Mouse (Mus musculus): Measurements from ENCODE around the gene Btbd9.

The Btbd9 gene

DNA sequence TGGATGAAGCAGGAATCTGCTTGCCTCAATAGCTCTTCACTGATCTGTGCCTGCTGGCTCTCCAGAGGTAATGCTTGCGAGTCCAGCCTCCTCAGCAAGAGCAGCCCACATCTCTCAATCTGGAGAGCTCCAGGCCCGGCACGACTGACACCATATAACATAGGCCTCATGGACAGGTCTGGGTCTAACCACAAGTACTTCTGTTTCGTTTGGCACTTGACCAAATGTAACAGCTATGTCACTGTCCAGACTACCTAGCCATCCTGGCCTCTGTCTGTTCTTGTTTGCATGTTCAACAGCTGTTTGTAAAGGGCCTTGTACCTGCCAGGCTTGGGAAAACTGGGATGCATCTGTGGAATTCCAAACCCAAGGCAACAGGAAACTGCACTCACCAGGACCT lies 340.9 kb downstream of the Btbd9 start:
- no peak for DNase-seq

DNA sequence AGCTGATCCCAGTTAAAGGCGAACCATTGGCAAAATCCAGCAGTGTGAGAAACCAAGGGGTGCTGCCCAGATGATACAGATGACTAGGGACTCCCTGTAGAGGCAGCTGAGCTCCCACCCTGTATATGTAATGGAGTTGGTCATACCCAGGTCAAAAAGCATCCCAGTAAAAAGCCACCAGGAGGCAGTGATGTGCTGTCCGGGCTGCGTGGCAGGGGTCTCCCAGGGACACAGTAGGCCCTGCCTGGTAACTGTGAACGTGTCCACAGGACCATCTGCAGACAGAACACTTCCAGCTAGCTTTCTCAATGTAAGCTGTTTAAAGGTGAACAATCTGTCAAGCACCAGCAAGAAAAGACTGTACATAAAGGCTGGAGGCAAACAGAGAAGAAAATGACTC lies 343.6 kb downstream of the Btbd9 start:
- DNase-seq: no peak

DNA sequence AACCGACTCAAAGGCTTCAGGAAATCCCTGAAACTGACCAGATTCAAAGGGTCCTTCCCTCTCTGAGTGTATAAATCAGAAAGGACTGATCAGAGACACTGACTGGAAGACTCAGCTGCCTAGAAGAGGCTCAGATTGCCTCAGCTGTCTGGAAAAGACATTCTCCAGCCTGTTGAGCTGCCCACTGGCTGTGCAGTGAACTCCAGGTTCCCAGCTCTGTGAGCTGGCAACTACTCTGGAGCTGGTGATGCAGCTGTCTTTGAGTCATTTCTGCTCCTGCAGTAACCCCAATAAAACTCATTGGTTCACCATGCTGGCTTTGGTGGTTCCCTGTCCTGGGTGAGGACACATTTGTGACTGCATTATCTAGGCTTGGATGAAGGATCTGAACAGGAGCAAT lies 344.8 kb downstream of the Btbd9 start:
- no peak for DNase-seq

DNA sequence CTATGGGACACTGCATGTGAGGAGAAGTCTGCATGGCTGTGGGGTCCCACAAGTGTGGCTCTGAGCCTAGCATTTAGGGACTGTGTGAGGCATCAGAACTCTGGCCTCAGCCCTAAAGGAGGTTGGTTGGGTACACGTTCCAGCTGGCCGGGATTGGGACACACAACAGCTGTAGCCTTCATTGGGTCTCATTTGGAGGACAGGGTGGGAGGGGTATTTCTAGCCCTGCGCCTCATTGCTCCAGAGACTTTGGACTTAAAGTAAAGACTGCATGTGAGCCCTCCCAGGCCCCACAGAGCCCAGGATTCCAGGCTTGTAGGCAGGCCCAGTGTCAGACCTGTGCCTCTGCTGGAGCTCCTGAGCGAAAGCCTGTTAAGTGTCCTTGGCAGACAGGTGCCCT lies 345.9 kb downstream of the Btbd9 start:
- no peak for DNase-seq

DNA sequence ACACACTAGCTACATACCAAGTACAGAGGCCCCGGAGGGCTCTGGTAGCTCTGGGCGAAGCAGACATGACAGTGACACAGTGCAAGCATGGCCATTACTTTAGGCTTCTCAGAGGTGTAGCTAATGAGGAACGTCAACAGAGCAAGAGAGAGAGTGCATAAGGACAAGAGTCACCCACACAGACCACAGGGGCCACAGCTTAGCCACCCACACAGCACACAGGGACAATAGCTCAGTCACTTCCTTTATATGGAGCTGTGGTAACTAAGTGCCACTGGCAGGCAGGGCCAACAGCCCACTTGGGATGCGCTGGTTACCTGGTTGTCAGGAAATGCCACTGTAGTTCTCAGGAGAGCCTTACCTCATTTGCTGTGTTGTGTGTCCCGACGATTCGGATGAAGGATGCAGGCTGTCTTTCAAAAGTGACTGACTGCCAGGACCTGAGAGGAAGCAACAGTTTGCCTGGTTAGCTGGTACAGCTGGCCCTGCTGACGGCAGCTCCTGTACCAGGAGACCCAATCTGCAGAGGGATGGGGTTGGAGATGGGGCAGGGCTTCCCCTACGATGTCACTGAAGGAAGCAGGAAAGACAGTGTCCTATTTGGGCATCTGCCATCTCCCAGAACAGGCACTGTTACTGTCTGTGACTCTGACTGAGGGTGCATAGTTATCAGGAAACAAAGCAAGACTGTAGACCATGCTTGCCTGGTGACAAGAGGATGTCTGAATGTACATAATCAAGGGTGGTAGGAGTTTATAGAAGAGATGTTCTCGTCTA lies 347.7 kb downstream of the Btbd9 start:
- no peak for DNase-seq

DNA sequence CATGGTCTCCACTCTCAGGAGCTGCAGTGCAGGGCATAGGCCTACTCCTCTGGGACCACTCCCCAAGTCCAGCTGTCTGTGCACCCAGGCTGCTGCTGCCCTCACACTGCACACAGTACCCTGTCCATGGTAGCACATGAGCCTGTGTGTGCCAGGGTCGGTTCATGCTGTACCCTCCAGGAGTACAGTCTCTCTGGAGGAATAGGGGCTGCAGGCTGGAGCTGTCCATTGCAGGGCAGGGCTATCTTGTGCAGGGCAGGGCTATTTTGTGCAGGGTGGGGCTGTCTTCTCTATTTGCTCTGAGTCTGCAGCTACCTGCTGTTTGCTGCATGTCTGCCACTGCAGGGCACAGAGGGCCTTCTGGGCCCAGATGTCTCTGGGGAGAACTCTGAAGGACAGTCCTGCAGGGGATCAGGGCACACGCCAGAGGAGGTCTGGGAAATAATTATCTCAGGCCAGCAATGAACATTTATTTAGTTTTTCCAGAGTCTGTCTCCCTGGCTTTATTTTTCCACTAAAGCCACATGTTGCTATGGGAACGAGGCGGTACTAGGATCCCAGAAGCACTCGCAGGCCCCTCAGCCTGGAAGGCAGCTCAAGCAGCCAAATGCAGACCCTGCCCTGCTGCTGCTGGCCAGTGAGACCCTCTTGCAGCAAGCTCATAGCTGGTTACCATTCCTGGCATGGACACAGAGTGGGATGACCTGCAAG lies 351.1 kb downstream of the Btbd9 start:
- DNase-seq: no peak

DNA sequence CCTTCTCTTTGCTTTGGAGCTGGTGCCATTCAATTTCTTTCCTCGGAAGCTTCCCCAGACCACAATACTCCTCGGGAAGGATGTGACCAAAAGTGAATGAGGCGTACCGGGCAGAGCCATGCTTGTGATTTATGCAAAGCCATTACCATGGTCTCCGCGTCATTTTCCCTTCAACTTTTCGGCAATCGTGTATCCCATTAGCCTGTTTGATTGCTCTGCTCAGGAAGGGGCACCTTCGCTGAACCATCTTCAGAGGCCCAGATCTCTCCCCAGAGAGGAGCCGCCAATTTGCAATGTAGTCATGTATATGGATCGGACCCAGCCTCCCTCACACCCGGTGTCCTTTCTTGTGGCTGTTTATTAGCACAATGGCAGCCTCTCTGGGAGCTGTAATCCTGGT lies 353.5 kb downstream of the Btbd9 start:
- DNase-seq: no peak

DNA sequence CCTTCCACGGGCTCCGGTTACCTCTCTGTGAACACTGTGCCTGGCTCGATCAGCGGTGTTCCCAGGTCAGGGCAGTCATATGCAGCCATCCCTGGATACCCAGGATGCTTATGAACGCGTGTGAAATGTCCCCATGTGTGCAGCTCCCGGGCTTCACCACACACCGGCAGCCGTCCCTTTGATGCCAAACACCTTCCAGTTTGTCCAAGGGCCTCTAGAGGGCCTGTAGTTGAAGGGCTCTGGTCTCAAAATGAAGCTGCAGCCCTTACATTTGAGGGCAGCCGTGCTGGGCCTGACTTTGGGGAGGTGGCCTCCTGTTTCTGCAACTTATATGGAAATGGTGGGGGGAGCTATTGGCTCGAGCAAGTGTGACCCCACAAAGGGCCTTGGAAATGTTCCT lies 353.9 kb downstream of the Btbd9 start:
- DNase-seq: no peak

DNA sequence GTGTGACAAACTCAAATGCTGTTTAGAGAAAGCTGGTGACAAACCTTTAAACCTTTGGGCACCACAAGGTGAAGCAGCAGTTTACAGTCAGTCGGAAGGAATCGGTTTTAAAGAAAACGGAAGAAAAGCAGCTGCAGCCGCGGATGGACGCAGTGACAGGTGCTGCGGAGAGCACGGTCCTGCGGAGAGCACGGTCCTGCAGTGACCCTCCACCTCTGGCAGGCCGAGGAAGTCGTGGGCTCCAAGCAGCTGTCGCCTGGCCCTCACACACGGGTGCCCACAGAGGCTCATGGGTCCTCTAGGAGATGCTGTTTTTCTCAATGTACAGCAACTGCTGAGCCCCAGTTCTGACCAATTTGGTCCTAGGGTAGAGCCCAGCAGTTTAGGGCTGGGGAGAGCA lies 354.6 kb downstream of the Btbd9 start:
- DNase-seq: no peak

DNA sequence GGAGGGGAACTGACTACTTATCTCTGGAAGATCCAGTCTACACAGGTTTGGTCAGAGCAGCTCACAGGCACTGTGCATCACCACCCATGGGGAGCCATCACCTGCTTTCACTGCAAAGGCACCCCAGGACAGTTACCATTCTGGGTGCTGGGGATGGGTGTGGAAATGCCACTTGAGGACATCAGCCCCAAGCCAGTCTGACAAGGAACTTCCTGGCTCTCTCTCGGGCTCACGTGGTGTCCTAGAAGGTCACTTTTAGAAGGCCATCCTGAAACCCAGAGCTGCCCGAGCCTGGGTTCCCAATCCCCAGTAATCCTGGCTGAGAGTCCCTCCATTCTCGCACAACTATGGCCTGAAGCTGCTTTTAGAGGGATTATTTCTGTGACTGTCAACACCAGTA lies 360.5 kb downstream of the Btbd9 start:
- no peak for DNase-seq

DNA sequence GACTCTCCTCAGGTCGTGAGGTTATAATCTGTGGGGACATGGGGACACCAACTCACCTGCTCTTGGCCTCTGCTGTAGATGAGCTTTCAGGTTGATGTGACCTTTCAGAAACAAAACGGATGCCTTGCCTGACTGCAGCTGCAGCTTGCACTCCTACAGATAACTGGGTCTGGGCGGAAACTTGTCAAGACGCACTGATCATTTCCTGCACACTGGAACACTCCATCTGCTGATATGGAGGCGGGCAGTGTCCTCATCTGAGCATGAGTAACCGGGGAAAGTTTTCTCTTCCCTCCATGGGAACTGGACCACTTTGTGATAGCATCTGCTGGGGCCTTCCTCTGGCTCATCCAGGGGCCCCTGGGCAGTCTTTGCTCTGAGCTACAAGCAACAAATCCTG lies 361.9 kb downstream of the Btbd9 start:
- no peak for DNase-seq

DNA sequence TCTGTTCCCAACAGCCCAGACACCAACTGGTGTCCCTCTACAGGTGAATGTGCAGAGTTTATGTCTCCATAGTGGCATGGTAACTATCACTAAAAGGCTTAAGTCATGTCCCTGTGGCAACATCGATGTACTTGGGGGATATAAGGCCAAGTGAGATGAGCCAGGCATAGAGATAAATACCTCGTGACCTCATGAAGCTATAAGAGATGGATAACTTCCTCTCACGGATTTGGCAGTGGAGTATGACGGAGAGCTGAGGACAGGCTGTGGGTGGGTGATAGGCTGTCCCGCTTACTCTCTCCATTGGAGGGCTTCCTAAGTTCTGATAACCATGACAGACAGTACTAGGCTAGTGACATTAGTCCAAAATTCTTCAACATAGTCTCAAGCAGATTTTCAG lies 362.9 kb downstream of the Btbd9 start:
- DNase-seq: no peak

DNA sequence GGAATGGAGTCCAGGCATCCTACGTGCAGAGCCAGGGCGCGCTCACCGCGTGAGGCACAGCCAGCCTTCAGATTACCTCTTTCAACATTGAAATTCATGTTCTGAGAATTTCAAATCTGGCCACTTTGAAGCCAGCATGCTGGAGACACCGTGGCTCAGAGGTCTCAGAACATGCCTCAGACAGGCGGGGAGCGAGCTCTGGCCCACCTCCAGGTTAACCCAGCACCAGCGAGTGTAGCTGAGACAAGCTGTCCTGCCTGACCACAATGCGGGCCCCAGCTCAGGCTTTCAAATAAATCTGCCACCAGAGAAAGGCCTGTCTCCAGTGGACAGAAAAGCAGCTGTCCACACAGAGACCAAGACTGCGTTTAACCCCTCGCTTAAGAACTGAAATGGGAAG lies 363.6 kb downstream of the Btbd9 start:
- no peak for DNase-seq

DNA sequence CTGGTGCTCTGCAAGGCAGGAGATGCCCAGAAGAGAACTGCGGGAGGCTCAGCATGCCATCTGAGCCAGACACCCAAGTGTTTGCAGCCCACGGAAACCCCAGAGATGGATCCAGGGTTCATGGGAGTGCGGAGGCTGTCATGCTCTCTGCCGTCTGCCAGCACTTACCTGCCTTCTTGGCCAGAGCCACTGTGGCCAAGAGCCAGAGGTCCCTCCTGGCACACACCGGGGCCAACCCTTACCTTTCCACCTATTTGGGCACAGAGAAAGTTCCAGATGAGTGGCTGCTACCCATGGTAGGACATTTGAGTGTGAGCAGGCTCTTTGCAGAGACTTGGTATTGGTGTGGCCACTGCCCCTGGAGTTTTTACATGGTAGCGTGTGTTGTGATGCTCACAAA lies 365.4 kb downstream of the Btbd9 start:
- no peak for DNase-seq

DNA sequence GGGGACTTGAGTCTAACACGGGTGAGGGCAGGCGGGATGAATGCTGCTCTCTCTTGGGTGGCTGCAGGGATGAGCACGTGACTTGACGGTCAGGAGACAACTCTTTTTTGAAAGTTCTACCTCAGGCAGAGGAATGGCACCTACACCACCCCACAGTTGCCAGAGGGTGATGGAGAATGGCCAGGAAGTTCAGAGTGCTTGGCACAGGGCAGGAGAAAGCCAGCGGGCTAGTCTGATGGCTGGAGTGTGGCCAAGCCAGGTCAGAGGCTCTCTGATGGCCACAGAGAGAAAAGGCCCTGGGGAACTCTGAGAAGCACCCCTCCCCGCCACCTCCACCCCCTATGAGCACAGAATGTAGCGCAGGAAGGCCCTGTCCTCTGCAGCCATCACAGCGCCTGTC lies 366.0 kb downstream of the Btbd9 start:
- DNase-seq: no peak

DNA sequence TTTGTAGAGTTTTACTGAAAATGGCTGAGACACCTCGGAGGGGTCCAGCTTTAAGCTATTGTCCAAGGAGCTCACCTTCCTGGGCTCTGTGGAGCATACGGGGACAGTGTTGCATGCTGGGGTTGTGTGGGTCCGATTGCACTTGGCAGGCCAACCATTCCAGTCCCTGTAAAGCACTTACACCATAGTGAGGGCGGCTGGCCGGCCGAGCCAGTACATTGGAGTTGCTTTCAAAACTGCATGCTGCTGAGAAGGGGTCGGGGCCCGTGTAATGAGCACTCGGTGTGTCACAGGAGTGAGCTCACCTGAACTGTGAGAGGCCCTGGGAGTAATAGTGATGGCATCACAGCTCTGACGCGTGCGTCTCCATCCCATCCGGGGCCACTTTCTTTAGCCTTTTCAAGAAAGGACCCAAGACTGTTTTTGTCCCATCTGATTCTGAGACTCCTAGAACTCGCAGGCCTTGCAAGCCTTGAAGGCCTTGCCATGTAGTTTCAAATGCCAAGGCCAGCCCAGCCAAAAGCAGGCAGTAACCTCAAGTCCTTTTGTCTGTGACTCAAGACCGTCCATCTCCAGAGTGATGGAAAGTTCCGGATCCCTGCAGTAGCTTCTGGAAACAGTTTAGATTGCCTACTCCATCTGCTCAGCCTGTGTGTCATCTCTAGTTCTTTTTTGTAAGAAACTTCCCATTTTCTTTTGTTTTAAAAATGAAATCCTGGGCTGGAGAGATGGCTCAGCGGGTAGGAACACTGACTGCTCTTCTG lies 371.0 kb downstream of the Btbd9 start:
- no peak for DNase-seq

DNA sequence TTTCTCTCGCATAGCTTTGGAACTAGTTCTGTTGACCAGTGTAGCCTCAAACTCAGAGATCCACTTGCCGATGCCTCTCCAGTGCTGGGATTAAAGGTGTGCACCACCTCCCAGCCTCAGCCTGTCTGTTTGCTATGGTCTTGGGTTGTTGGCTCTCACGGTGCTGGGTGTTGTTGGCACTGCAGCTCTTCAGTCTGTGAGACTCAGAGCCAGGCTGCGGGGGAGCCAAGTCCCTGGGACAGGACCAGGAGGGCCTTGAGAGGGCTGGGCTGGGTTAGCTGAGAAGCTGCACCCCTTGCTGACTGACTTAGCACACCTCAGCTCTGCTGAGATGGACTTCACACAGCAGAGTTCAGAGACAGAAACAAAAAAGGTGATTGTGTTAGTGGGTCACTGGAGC lies 376.0 kb downstream of the Btbd9 start:
- DNase-seq: no peak

DNA sequence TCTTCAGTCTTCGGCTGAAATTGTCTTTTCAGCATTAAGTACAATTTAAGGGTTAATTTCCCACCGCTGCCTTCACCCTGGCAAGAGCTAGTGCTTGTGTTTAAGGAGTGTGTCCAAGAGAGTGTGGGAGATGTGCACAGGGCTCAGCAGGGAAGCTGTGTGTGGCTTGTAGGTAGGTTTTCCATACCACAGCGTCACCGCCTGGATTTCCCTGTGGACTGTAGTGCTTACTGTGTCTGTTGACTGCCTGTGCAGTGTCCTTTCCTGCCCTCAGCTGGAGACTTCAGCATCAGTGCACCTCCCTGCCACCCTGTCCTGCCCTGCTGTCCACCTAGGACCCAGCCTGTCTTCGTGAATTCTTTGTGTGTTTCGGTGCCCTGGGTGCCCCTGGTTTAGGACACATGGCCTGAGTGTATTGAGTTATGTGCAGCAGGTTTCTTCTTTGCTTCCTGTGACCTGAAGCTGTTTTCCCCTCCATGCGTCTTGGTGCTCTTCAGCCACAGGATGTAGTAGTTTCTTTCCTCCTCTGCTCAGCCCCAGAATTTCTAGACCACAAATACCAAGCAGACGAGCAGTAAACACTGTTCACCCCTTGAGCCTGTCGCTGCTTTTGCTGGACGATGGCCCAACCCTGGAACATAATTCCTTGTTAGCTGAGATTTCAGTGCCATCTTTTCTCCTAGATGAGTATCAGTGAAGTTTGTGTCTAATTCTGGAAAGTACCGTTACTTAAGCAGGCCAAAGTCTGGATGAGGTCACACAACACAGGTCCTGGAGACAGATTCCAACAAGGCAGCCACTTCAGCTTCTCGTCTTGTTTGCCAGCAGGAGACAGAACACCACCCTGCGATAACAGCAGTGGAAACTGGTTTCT lies 376.7 kb downstream of the Btbd9 start:
- DNase-seq: no peak

DNA sequence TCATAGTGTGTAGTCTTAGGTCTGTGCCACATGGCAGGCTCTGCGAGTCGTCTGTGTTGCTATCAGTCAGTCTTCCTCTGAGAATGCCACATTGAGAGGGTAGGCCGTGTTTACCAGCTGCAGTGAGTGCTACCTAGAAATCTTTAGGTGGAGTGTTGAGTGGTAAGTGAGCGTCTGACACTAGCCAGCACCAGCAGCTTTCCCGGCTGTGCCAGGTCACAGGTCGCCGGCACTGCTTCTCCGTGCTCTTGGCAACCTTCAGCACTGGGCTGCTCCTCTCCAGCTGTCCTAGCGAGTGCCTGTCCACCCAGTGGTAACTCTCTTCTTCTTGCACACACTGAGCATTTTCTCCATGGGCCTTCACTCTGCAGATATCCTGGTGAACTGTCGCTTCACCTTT lies 377.9 kb downstream of the Btbd9 start:
- DNase-seq: peak; percentile 1

DNA sequence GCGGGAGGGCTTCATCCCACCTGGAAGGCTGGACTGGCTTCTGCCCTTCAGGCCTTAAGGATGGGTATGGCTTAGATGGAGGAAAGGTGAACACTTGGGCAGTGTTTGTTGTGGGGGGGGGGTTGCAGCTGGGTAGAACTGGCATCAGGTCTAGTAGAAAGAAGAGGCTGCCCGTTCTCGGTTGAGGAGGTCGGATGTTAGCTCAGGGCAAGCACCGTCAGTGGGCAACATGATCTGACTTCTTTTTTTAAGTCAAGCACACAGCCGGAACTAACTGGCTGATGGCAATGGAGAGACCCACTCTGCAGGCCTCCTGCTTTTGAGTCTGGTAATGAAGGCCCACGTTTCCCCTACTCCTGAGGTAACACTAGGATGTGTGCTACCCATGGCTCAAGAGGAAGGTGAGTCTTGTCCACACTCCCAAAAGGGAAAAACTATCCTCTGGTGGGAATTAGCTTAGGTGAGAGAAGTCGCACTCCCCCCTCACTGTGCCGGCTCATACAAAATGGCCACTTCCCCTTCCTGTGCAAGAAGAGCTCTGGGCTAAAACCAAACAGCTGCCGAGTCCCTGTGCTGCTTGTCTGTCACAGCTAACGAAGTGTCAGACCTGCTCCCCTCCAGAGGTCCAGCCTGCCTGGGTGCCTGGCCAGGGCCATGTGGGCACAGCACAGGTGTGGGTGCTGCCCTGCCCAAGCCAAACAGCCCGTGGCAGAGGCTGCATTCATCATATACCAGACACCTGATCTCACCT lies 378.8 kb downstream of the Btbd9 start:
- DNase-seq: peak; percentile 6

DNA sequence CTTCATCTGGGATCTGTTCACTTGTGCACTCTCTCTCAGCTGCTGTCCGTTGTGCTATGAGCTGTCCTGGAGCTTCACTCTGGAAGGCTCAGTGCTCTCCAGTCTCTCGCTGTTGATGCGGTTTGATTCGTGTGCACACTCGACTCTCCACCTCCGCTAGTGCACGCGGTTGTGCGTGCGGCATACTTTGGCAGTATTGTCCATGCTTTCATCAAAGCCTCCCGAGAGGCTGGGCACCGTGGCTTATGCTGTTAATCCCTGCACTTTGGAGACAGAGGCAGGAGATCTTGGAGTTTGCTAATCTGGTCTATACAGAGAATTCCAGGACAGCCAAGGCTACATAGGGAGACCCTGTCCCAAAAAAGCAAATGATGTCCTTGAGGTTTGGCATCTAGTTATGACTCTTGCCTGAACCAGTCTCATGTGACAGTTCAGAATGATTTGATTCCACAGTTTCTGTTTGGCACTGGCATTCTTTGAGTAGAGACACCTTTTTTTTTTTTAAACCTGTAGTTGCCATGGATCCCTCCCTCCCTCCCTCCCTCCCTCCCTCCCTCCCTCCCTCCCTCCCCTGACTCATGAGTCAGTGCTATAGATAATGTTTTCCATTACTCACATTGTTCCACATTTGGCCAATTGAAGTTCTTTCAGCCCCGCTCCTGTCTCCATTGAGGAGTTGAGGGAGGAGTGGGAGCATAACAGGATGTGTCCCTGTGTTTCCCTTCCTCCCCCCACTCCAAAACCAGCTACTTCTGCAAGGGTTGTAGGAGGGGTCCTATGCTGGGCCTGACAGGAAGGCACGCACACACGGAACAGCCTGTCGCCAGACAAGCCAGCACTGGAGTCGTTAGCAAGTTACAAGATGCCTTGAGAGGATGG lies 379.6 kb downstream of the Btbd9 start:
- DNase-seq: peak; percentile 10
